Mouse (Mus musculus) brain, embryonic 14.5 days (tissue): ENCODE data around the gene Ssu72. TPM values are rescaled to one million over a fixed set of nuclear protein-coding genes. Genes with fewer than 3 reads are reported as not detected.
A peak's percentile ranks its signal among the peaks of the same experiment; 100 is the strongest.

Experiments used
- DNase-seq: peaks from one replicate; pipeline ENCODE4 v3.0.0-alpha.2; 2011; ENCODE audit warnings: low read depth
- CTCF ChIP-seq: fragments of 200-500 bp; IDR thresholded peaks from 2 replicates; pipeline ENCODE4 v1.5.1; 2012; ENCODE audit warnings: inconsistent platforms, mild to moderate bottlenecking, moderate library complexity, borderline replicate concordance; ENCODE audit not compliant: insufficient read depth, insufficient read length; ENCODE audit errors: extremely low read depth
- POLR2A ChIP-seq: fragments of 200-500 bp; IDR thresholded peaks from 2 replicates; pipeline ENCODE4 v1.6.1; 2012; ENCODE audit warnings: mild to moderate bottlenecking, inconsistent platforms, borderline replicate concordance; ENCODE audit not compliant: poor library complexity, insufficient read depth, insufficient read length, severe bottlenecking; ENCODE audit errors: extremely low read depth
- polyA plus RNA-seq: library from polyadenylated mRNA; depleted of rRNA; stranded (reverse); fragments of >200 nt; gene quantifications from 2 replicates; pipeline ENCODE4 v1.2.3, GENCODE M21; 2012

The Ssu72 gene
- polyA plus RNA-seq, 1 experiment, result 117 TPM

- TF ChIP-seq POLR2A (no peak), CTCF (no peak)
- no peak for DNase-seq
Observed at GRCm38 (mm10) chr4:155708988-155709387, 4.4 kb downstream of the Ssu72 start.

GRCm38 (mm10) chr4:155710521-155711252, 6.1 kb downstream of the Ssu72 start:
- peak; percentile 20 for DNase-seq
- TF ChIP-seq CTCF, result no peak
- no peak for TF ChIP-seq POLR2A

GRCm38 (mm10) chr4:155721668-155722083, 17.1 kb downstream of the Ssu72 start:
- DNase-seq, result peak; percentile 53
- TF ChIP-seq CTCF (peak; percentile 56; the same call in 1 of the 2 replicates), POLR2A (no peak)

- no peak for TF ChIP-seq CTCF
- TF ChIP-seq POLR2A, result no peak
- peak; percentile 31 for DNase-seq
Observed at GRCm38 (mm10) chr4:155727993-155728392, 23.4 kb downstream of the Ssu72 start.

GRCm38 (mm10) chr4:155733267-155733666, 28.7 kb downstream of the Ssu72 start:
- no peak for DNase-seq
- TF ChIP-seq CTCF, result no peak
- no peak for TF ChIP-seq POLR2A

- TF ChIP-seq CTCF, result no peak
- TF ChIP-seq POLR2A, result peak; percentile 78
- peak; percentile 98 for DNase-seq
Observed at GRCm38 (mm10) chr4:155734350-155734941, 29.8 kb downstream of the Ssu72 start, which contains the start of gene Tmem240. Gene Tmem240, plus strand, starts transcription at chr4:155734800.

- peak; percentile 71 for DNase-seq
- no peak for TF ChIP-seq CTCF
- TF ChIP-seq POLR2A, result peak; percentile 6; the same call in 1 of the 2 replicates
Observed at GRCm38 (mm10) chr4:155734951-155735702, 30.5 kb downstream of the Ssu72 start.

GRCm38 (mm10) chr4:155735788-155736187, 31.2 kb downstream of the Ssu72 start:
- no peak for TF ChIP-seq POLR2A
- no peak for TF ChIP-seq CTCF
- peak; percentile 4 for DNase-seq

- no peak for DNase-seq
- no peak for TF ChIP-seq POLR2A
- TF ChIP-seq CTCF, result no peak
Observed at GRCm38 (mm10) chr4:155736421-155736820, 31.8 kb downstream of the Ssu72 start.

- no peak for DNase-seq
- TF ChIP-seq POLR2A (no peak), CTCF (no peak)
Observed at GRCm38 (mm10) chr4:155738262-155738661, 33.7 kb downstream of the Ssu72 start.

GRCm38 (mm10) chr4:155739152-155739551, 34.6 kb downstream of the Ssu72 start:
- no peak for TF ChIP-seq POLR2A
- TF ChIP-seq CTCF, result no peak
- no peak for DNase-seq
